Mouse (Mus musculus) spleen, adult 2 months (tissue): ENCODE data around the gene Pacrg.

Source experiments
- CTCF ChIP-seq: fragments of 200-500 bp; IDR thresholded peaks from 2 replicates; pipeline ENCODE4 v1.5.1; 2011; ENCODE audit warnings: mild to moderate bottlenecking, inconsistent platforms; ENCODE audit not compliant: insufficient read depth, insufficient read length, insufficient replicate concordance; ENCODE audit errors: extremely low read depth
- POLR2A ChIP-seq: fragments of 200-500 bp; IDR thresholded peaks from 2 replicates; pipeline ENCODE4 v1.6.1; 2011; ENCODE audit warnings: low read depth, low read length, inconsistent platforms

GRCm38 (mm10) chr17:10521282-10521681 lies 318.8 kb downstream of the Pacrg start:
- TF ChIP-seq CTCF (no peak), POLR2A (no peak)
